Mouse (Mus musculus): ENCODE data around the gene Ero1l.

Gene Ero1l

DNA sequence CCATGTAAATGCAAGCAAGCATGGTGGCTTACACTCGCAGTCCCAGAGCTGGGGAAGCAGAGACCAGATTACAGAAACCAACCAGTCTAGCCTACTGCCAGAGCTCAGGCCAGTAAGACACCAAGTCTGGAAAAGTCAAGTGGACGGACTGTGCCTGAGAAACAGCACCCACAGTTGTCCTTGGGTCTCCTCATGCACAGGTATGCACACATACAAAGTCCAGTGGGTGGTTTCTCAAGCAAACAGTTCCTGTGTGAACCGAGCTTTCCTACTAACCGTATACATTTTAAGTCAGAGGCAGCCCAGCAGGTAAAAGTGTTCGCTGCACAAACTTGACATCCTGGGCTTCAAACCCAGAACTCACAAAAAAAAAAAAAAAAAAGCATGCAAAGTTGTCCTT, 12.7 kb downstream of the Ero1l start:
- peak in 1 of 2 experiments; percentile 16 for DNase-seq (ENCODE audit: inconsistent age in 2 of 2, low spot score in 1 of 2)

DNA sequence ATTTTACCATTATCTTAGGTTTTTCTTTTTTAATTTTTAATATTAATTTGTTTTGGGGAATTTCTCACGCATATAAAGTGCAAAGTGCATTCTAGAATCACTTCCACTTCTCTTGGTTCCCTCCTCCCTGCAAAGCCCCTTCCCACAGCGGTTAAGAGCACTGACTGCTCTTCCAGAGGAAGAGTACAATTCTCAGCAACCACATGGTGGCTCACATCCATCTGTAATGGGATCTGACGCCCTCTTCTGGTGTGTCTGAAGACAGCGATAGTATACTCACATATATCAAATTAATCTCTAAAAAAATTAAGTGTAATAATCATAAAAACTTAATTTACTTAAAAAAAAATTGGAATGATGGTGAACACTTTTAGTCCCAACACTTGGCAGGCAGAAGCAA, 14.2 kb downstream of the Ero1l start:
- no peak for DNase-seq (ENCODE audit: inconsistent age in 2 of 2, low spot score in 1 of 2)

- no peak for DNase-seq (ENCODE audit: inconsistent age in 2 of 2, low spot score in 1 of 2)
Observed at GRCm38 (mm10) chr14:45303939-45304338, 14.6 kb downstream of the Ero1l start.

DNA sequence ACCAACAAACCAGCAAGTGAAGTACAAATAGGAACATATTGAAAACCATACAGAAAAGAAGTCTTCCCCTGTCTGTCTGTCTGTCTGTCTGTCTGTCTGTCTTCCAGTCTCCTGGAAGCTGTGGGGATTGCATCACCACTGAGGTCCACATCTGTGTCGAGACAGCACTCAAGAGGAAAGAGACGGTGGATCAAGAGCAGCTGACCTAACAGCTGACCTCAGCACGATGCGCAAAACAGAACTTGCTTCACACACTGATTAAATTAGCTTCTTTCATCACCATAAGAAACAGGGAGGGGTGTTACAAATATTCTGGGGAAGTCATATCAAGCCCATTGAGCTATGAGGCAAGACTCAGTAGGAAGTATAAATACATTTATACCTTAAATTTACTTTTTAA, 27.0 kb downstream of the Ero1l start:
- no peak for DNase-seq (ENCODE audit: inconsistent age in 2 of 2, low spot score in 1 of 2)

- DNase-seq (ENCODE audit: inconsistent age in 2 of 2, low spot score in 1 of 2): no peak
Observed at GRCm38 (mm10) chr14:45282066-45282465, 36.5 kb downstream of the Ero1l start.

DNA sequence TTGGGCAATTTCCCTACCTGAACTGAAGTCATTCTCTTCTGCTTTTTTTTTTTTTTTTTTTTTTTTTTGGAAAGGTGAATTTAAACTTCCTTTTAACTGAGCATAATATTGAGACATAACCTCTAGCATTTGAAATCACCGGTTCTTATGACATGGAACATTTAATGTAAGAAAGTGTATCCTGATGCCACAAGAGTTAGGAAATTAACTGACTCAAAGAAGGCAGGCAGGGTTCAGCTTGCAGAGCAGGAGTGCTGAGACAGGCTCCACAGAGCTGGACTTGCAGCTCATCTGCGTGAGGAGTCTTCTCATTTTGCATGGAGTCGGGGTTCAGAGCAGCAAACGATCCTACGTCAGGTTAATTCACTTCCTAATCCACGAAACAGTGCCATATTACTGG, 42.8 kb downstream of the Ero1l start:
- no peak for DNase-seq (ENCODE audit: inconsistent age in 2 of 2, low spot score in 1 of 2)

GRCm38 (mm10) chr14:45263831-45264592, 54.6 kb downstream of the Ero1l start:
- DNase-seq (ENCODE audit: inconsistent age in 2 of 2, low spot score in 1 of 2): no peak

- DNase-seq (ENCODE audit: inconsistent age in 2 of 2, low spot score in 1 of 2): no peak
Observed at GRCm38 (mm10) chr14:45251548-45252076, 67.0 kb downstream of the Ero1l start.

- DNase-seq (ENCODE audit: inconsistent age in 2 of 2, low spot score in 1 of 2): peak in 1 of 2 experiments; percentile 30
Observed at GRCm38 (mm10) chr14:45241613-45242012, 77.0 kb downstream of the Ero1l start.

GRCm38 (mm10) chr14:45239042-45239441, 79.5 kb downstream of the Ero1l start:
- no peak for DNase-seq (ENCODE audit: inconsistent age in 2 of 2, low spot score in 1 of 2)
